Mouse (Mus musculus): Measurements from ENCODE around the gene Cerk.

DNA sequence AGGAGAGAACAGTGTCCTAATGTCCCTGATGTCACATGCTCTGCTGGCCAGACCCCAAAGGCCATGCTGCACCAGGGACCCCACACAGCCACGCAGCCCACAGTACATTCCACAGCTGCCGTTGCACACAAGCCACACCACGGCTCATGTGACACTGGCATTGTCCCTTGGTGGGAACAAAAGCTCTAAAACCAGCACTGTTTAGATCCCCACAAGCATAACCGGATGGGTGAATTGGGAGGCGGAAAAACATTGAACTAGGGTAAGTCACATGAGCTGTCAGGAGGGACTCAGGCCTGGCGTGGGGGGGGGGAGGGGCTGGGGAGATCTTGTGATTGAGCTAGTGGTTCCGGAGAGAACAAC is 17.5 kb downstream of the Cerk start:
- TF ChIP-seq CTCF (IDR thresholded peaks at IDR 0.05; ENCODE audit: insufficient read depth, low read length) (no peak), POLR2A (IDR thresholded peaks at IDR 0.05; ENCODE audit: borderline replicate concordance, extremely low read depth, low read depth, low read length) (no peak; the same call in 1 of the 2 replicates)

Measured in lung, adult 2 months (tissue).